Mouse (Mus musculus) skeletal muscle tissue, adult 2 months (tissue): ENCODE measurements around the gene Ecd.

Experiments
- DNase-seq: peaks from one replicate; pipeline ENCODE4 v3.0.0-alpha.2; 2012; ENCODE audit warnings: low read depth, low spot score

The Ecd gene

GRCm38 (mm10) chr14:20347991-20348541 lies at the start of gene Ecd, which contains the start of gene Fam149b:
TSS of gene Ecd (minus strand) at chr14:20348121.
TSS of gene Fam149b (plus strand) at chr14:20348162.
- peak; percentile 91 for DNase-seq

- no peak for DNase-seq
Measured at GRCm38 (mm10) chr14:20397220-20397619, 49.3 kb upstream of the Ecd start.

GRCm38 (mm10) chr14:20393205-20393913 lies 45.4 kb upstream of the Ecd start, which contains the start of gene Mrps16:
TSS of gene Mrps16 (minus strand) at chr14:20393634.
- DNase-seq, result peak; percentile 97

GRCm38 (mm10) chr14:20392326-20392725 lies 44.4 kb upstream of the Ecd start:
- no peak for DNase-seq

- no peak for DNase-seq
Measured at GRCm38 (mm10) chr14:20389446-20390079, 41.6 kb upstream of the Ecd start.

- DNase-seq, result peak; percentile 88
Measured at GRCm38 (mm10) chr14:20388441-20389129, 40.7 kb upstream of the Ecd start, which contains the start of gene Dnajc9. TSS of gene Dnajc9 (minus strand) at chr14:20388910.

- DNase-seq, result no peak
Measured at GRCm38 (mm10) chr14:20379753-20380430, 32.0 kb upstream of the Ecd start.

GRCm38 (mm10) chr14:20379087-20379640 lies 31.2 kb upstream of the Ecd start:
- no peak for DNase-seq

- DNase-seq, result no peak
Measured at GRCm38 (mm10) chr14:20378313-20379061, 30.6 kb upstream of the Ecd start.

GRCm38 (mm10) chr14:20377112-20377521 lies 29.2 kb upstream of the Ecd start:
- no peak for DNase-seq

- DNase-seq, result no peak
Measured at GRCm38 (mm10) chr14:20371854-20372253, 23.9 kb upstream of the Ecd start.

- no peak for DNase-seq
Measured at GRCm38 (mm10) chr14:20370798-20371197, 22.9 kb upstream of the Ecd start.

- DNase-seq, result no peak
Measured at GRCm38 (mm10) chr14:20368271-20368670, 20.4 kb upstream of the Ecd start.

GRCm38 (mm10) chr14:20363230-20363629 lies 15.3 kb upstream of the Ecd start:
- no peak for DNase-seq

GRCm38 (mm10) chr14:20347441-20347990 lies 405 bp downstream of the Ecd start:
- DNase-seq, result no peak

GRCm38 (mm10) chr14:20345885-20346284 lies 2.0 kb downstream of the Ecd start:
- DNase-seq, result no peak

GRCm38 (mm10) chr14:20340866-20341265 lies 7.1 kb downstream of the Ecd start:
- DNase-seq, result no peak

- no peak for DNase-seq
Measured at GRCm38 (mm10) chr14:20340149-20340548, 7.8 kb downstream of the Ecd start.

GRCm38 (mm10) chr14:20339415-20339814 lies 8.5 kb downstream of the Ecd start:
- DNase-seq, result no peak

- no peak for DNase-seq
Measured at GRCm38 (mm10) chr14:20331316-20331715, 16.6 kb downstream of the Ecd start.
